Mouse (Mus musculus): Measurements from ENCODE around the gene Drd4.

GRCm38 (mm10) chr7:141281442-141281841 lies 10.4 kb upstream of the Drd4 start:
- TF ChIP-seq CTCF (conservative IDR thresholded peaks at IDR 0.05; ENCODE audit: low read length): no peak
- TF ChIP-seq POU5F1 (IDR thresholded peaks at IDR 0.05; ENCODE audit: borderline replicate concordance, low read length): no peak
- no peak for TF ChIP-seq NANOG (IDR thresholded peaks at IDR 0.05; ENCODE audit: borderline replicate concordance, low read length)
